Comparison of ENCODE assay signal across 12 mouse cellular contexts in the genomic region with DNA sequence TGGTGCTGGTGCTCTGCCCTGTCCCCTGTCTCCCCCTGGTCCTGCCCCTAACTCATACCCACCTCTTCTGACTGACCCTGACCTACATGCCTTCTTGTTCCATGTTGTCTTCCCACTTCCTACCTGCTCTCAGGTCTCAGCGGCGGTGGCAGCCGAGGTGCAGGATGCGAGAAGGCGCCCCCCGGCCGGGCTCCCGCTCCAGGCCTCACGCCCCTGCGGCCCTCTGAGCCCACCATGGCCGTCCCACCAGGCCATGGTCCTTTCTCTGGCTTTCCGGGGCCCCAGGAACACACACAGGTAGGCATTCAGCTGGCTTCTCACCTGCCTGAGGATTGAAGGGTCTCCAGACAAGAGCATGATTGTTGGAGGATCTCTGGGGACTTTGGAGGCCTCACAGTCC. TPM values are rescaled to one million over a fixed set of nuclear protein-coding genes. Genes with fewer than 3 reads are reported as not detected.
DNase-seq lines count a peak whose midpoint lies in the region; ATAC-seq and TF ChIP-seq lines count a peak whose summit lies in the region.
"Had no signal": no experiment of that assay in that cellular context is flagged by ENCODE, and none has a peak within 500 bp of the region (broad histone marks: within the 10 kb centered on the region; RNA-seq: fewer than 3 reads in every experiment).

No protein-coding gene starts in this region.

- WGBS in bone marrow, adult 2 months: 93% methylated on average over 12 of the region's 12 CpGs
- 94% methylated on average over 12 of the region's 12 CpGs for WGBS in forebrain, embryonic 16.5 days
- WGBS in midbrain, embryonic 10.5 days: 94% methylated on average over 12 of the region's 12 CpGs

- H3K4me1 ChIP-seq in bone marrow, adult 2 months (ENCODE audit: control insufficient read depth, insufficient read depth, low read length): no peaks in the 10 kb centered on the region; the same call in 1 of the 2 replicates
- peaks cover 14% of the 10 kb centered on the region for H3K4me1 ChIP-seq in forebrain, embryonic 16.5 days (replicated peaks; ENCODE audit: control insufficient read depth, insufficient read depth, low read length)
- peaks cover 14% of the 10 kb centered on the region for H3K4me1 ChIP-seq in midbrain, embryonic 10.5 days

- no peak for ATAC-seq in forebrain, embryonic 16.5 days

- no peak overlapping the region for H3K9ac ChIP-seq in forebrain, embryonic 16.5 days (replicated peaks; ENCODE audit: low read depth, low read length)

- H3K27ac ChIP-seq in gastrocnemius, adult 2 months: peak overlapping the region; percentile 96
- H3K27ac ChIP-seq in bone marrow, adult 2 months (ENCODE audit: control insufficient read depth, insufficient read depth, low read depth, low read length, poor library complexity): no peak overlapping the region; the same call in 1 of the 2 replicates
- no peak overlapping the region for H3K27ac ChIP-seq in forebrain, embryonic 16.5 days (ENCODE audit: low read length)
- H3K27ac ChIP-seq in midbrain, embryonic 10.5 days (replicated peaks): peak overlapping the region; percentile 98; the same call in 1 of the 2 replicates

- no peaks in the 10 kb centered on the region for H3K27me3 ChIP-seq in forebrain, embryonic 16.5 days (replicated peaks; ENCODE audit: control insufficient read depth, insufficient read depth, low read length)
- H3K27me3 ChIP-seq in midbrain, embryonic 10.5 days (ENCODE audit: low read depth, poor library complexity, severe bottlenecking): no peaks in the 10 kb centered on the region

- no peak for TF ChIP-seq CTCF in gastrocnemius, adult 2 months (IDR thresholded peaks at IDR 0.05)
- TF ChIP-seq CTCF in bone marrow, adult 2 months (IDR thresholded peaks at IDR 0.05; ENCODE audit: control insufficient read depth, insufficient read depth, low read length): no peak

- intact Hi-C loops in gastrocnemius, adult 2 months (cut with DNase I): loop anchor here (2.0 kb wide), 1 partner anchor 15 kb away; no protein-coding TSS in a partner anchor

- H3K9me3 ChIP-seq in forebrain, embryonic 16.5 days (ENCODE audit: control insufficient read depth, low read length): no peaks in the 10 kb centered on the region
- no peaks in the 10 kb centered on the region for H3K9me3 ChIP-seq in midbrain, embryonic 10.5 days (replicated peaks)

- H3K36me3 ChIP-seq in forebrain, embryonic 16.5 days (ENCODE audit: control insufficient read depth, insufficient read depth): peaks cover 50% of the 10 kb centered on the region
- H3K36me3 ChIP-seq in midbrain, embryonic 10.5 days: peaks cover 80% of the 10 kb centered on the region

- H3K4me3 ChIP-seq in gastrocnemius, adult 2 months: peak overlapping the region; percentile 100
- peak overlapping the region; percentile 22 for H3K4me3 ChIP-seq in bone marrow, adult 2 months (replicated peaks; ENCODE audit: control insufficient read depth, low read depth, low read length)
- H3K4me3 ChIP-seq in forebrain, embryonic 16.5 days (replicated peaks; ENCODE audit: low read length): no peak overlapping the region
- H3K4me3 ChIP-seq in midbrain, embryonic 10.5 days: peak overlapping the region; percentile 83

- H3K4me2 ChIP-seq in forebrain, embryonic 16.5 days (ENCODE audit: low read length): peak overlapping the region; percentile 80; the same call in 1 of the 2 replicates

- no peak for DNase-seq in gastrocnemius, adult 2 months
- no peak for DNase-seq in gastrocnemius, postnatal 25 days
- DNase-seq in midbrain, embryonic 10.5 days (ENCODE audit: low spot score): no peak
- no peak for DNase-seq in right cerebral cortex, postnatal 10 days (ENCODE audit: low spot score in 2 of 2)
- no peak for DNase-seq in cerebellum, adult 9-10 months
- no peak for DNase-seq in ovary, postnatal 10 days (ENCODE audit: low spot score)

- TF ChIP-seq POLR2A in bone marrow, adult 2 months (IDR thresholded peaks at IDR 0.05; ENCODE audit: borderline replicate concordance, control insufficient read depth, low read depth, low read length): no peak

RNA-seq across cellular contexts. Expression of a gene that starts 2.1 kb away (rescaled TPM):
- 10 to 100 TPM; 65.3 to 78.6 TPM for total RNA-seq in gastrocnemius, adult 2 months (2021)
- total RNA-seq in gastrocnemius, postnatal 25 days (2021): 10 to 100 TPM; 91.6 to 95.8 TPM
- polyA plus RNA-seq in bone marrow, adult 2 months (2011; ENCODE audit: insufficient read depth, insufficient read length, low replicate concordance, missing spikeins): 8.6 and 10.8 TPM in 2 replicates
- polyA plus RNA-seq in forebrain, embryonic 16.5 days (2015; fragmentation: Nextera tagmentation; extraction: Ambion mirVana): 14.4 and 14.8 TPM in 2 replicates
- 13.5 and 16.9 TPM in 2 replicates for polyA plus RNA-seq in midbrain, embryonic 10.5 days (2016; fragmentation: Nextera tagmentation; extraction: Ambion mirVana)

RNA-seq across cellular contexts. Expression of a gene that starts 11.9 kb away (rescaled TPM):
- 10 to 100 TPM; 21.2 to 28.9 TPM for total RNA-seq in gastrocnemius, adult 2 months (2021)
- total RNA-seq in gastrocnemius, postnatal 25 days (2021): 10 to 100 TPM; 21.8 to 24.3 TPM
- polyA plus RNA-seq in bone marrow, adult 2 months (2011; ENCODE audit: insufficient read depth, insufficient read length, low replicate concordance, missing spikeins): 104 and 144 TPM in 2 replicates
- polyA plus RNA-seq in forebrain, embryonic 16.5 days (2015; fragmentation: Nextera tagmentation; extraction: Ambion mirVana): 84.4 and 86.8 TPM in 2 replicates
- polyA plus RNA-seq in midbrain, embryonic 10.5 days (2016; fragmentation: Nextera tagmentation; extraction: Ambion mirVana): 136 and 158 TPM in 2 replicates

RNA-seq across cellular contexts. Expression of a gene that starts 52.1 kb away (rescaled TPM):
- not detected for total RNA-seq in gastrocnemius, adult 2 months (2021)
- total RNA-seq in gastrocnemius, postnatal 25 days (2021): not detected
- not detected in 2 replicates for polyA plus RNA-seq in bone marrow, adult 2 months (2011; ENCODE audit: insufficient read depth, insufficient read length, low replicate concordance, missing spikeins)
- polyA plus RNA-seq in forebrain, embryonic 16.5 days (2015; fragmentation: Nextera tagmentation; extraction: Ambion mirVana): 0.06 and 0.14 TPM in 2 replicates
- 0.05 and 0.17 TPM in 2 replicates for polyA plus RNA-seq in midbrain, embryonic 10.5 days (2016; fragmentation: Nextera tagmentation; extraction: Ambion mirVana)
- total RNA-seq: heart, postnatal 25 days; layer of hippocampus, adult 8-10 months; liver, adult 2 months had no signal
- polyA plus RNA-seq: liver, adult 2 months; stomach, embryonic 14.5 days had no signal

Comparison
In these comparisons a context has a peak if more than half of its experiments do, and no peak if none do; other contexts are left out.
1. H3K27ac ChIP-seq: peak in gastrocnemius, adult 2 months (single experiment) and midbrain, embryonic 10.5 days (single experiment); none in bone marrow, adult 2 months (single experiment) and forebrain, embryonic 16.5 days (single experiment).